Mouse (Mus musculus) CH12.LX (cell line): ENCODE measurements at regions not wholly inside any gene's neighbourhood (a gene's known extent, or its start where the extent isn't known, plus 50 kb on each side); places are given as distances from the start of the nearest gene placed in this dataset.

Source experiments
- DNase-seq: peaks from one replicate; pipeline ENCODE4 v3.0.0-alpha.2; 2013; ENCODE audit errors: extremely low read depth
- H3K27ac ChIP-seq: 2 replicates; pipeline ENCODE4 v1.5.1; 2012; ENCODE audit warnings: low read depth, mild to moderate bottlenecking, control low read depth, moderate library complexity; ENCODE audit not compliant: insufficient read depth
- H3K27me3 ChIP-seq: replicated peaks from 2 replicates; pipeline ENCODE3; 2012; ENCODE audit warnings: inconsistent platforms
- H3K36me3 ChIP-seq, 2 experiments: replicated peaks in 1 of 2; 2 replicates each; pipeline versions ENCODE3 to v1.6.1; 2012; ENCODE audit warnings: inconsistent platforms in 1 of 2, low read length in 1 of 2, mild to moderate bottlenecking in 1 of 2, mixed read lengths in 1 of 2, moderate library complexity in 1 of 2; ENCODE audit not compliant: control insufficient read depth in 1 of 2, insufficient read depth in 1 of 2
- H3K4me1 ChIP-seq, 2 experiments: 2 replicates each; pipeline ENCODE4 v1.6.1; 2012; ENCODE audit warnings: inconsistent platforms in 1 of 2, moderate library complexity in 1 of 2; ENCODE audit not compliant: insufficient read depth in 2 of 2, control insufficient read depth in 1 of 2
- H3K4me2 ChIP-seq: 2 replicates; pipeline ENCODE4 v1.6.1; 2012; ENCODE audit warnings: low read depth, mild to moderate bottlenecking, control low read depth; ENCODE audit not compliant: poor library complexity, insufficient read depth, severe bottlenecking
- H3K4me3 ChIP-seq, 3 experiments: fragments of 150-350 bp in 1 of 3; sonication (generic) in 1 of 3; replicated peaks in 1 of 3; 2 replicates each; pipeline versions ENCODE3 to v1.5.1; 2011 to 2012; ENCODE audit warnings: low read depth in 2 of 3, low read length in 2 of 3, mild to moderate bottlenecking in 2 of 3, moderate library complexity in 2 of 3, control low read depth in 1 of 3, improper control_type of control experiment in 1 of 3, inconsistent platforms in 1 of 3, mixed read lengths in 1 of 3; ENCODE audit not compliant: poor library complexity in 1 of 3
- H3K79me2 ChIP-seq: replicated peaks from 2 replicates; pipeline ENCODE4 v1.6.1; 2012; ENCODE audit warnings: mild to moderate bottlenecking, moderate library complexity; ENCODE audit not compliant: control insufficient read depth, poor library complexity, insufficient read depth, severe bottlenecking; ENCODE audit errors: extremely low read depth
- H3K9ac ChIP-seq: 2 replicates; pipeline ENCODE4 v1.6.1; 2012; ENCODE audit warnings: low read depth, mild to moderate bottlenecking, control low read depth, moderate library complexity; ENCODE audit not compliant: insufficient read depth
- H3K9me3 ChIP-seq: replicated peaks from 2 replicates; pipeline ENCODE3; 2012; ENCODE audit warnings: low read length, inconsistent platforms, mixed read lengths
- BHLHE40 ChIP-seq: IDR thresholded peaks from 2 replicates; pipeline ENCODE4 v1.6.1; 2011; ENCODE audit warnings: mild to moderate bottlenecking, low read depth, low read length, improper control_type of control experiment
- CHD2 ChIP-seq: IDR thresholded peaks from 2 replicates; pipeline ENCODE4 v1.6.1; 2011; ENCODE audit warnings: low read length, improper control_type of control experiment
- CTCF ChIP-seq, 2 experiments: IDR thresholded peaks in 1 of 2; conservative IDR thresholded peaks in 1 of 2; 2 replicates each; pipeline ENCODE4 v1.5.1; 2011 to 2012; ENCODE audit warnings: low read depth in 2 of 2, low read length in 2 of 2, improper control_type of control experiment in 1 of 2, inconsistent platforms in 1 of 2, mild to moderate bottlenecking in 1 of 2, moderate library complexity in 1 of 2
- EP300 ChIP-seq: IDR thresholded peaks from 2 replicates; pipeline ENCODE4 v1.6.1; 2011; ENCODE audit warnings: low read length, improper control_type of control experiment
- IRF4 ChIP-seq: IDR thresholded peaks from 2 replicates; pipeline ENCODE4 v1.6.1; 2014; ENCODE audit warnings: low read depth, mild to moderate bottlenecking, inconsistent platforms, low read length, improper control_type of control experiment
- JUND ChIP-seq: conservative IDR thresholded peaks from 2 replicates; pipeline ENCODE4 v1.6.1; 2011; ENCODE audit warnings: low read depth, low read length, improper control_type of control experiment
- KAT2A ChIP-seq: IDR thresholded peaks from 2 replicates; pipeline ENCODE4 v1.6.1; 2012; ENCODE audit warnings: low read length, improper control_type of control experiment, inconsistent platforms; ENCODE audit not compliant: insufficient replicate concordance
- MAZ ChIP-seq: IDR thresholded peaks from 2 replicates; pipeline ENCODE4 v1.6.1; 2012; ENCODE audit warnings: low read depth, mild to moderate bottlenecking, inconsistent platforms, low read length, improper control_type of control experiment, moderate library complexity
- MEF2A ChIP-seq: IDR thresholded peaks from 2 replicates; pipeline ENCODE4 v1.6.1; 2014; ENCODE audit warnings: low read depth, mild to moderate bottlenecking, inconsistent platforms, low read length, improper control_type of control experiment, borderline replicate concordance
- NRF1 ChIP-seq: IDR thresholded peaks from 2 replicates; pipeline ENCODE4 v1.6.1; 2014; ENCODE audit warnings: low read depth, mild to moderate bottlenecking, inconsistent platforms, low read length, improper control_type of control experiment, moderate library complexity
- PAX5 ChIP-seq: IDR thresholded peaks from 2 replicates; pipeline ENCODE4 v1.6.1; 2012; ENCODE audit warnings: low read length, inconsistent platforms, mixed read lengths
- POLR2AphosphoS2 ChIP-seq: IDR thresholded peaks from 2 replicates; pipeline ENCODE4 v1.6.1; 2011; ENCODE audit warnings: low read depth, low read length, improper control_type of control experiment
- SIN3A ChIP-seq: IDR thresholded peaks from 2 replicates; pipeline ENCODE4 v1.6.1; 2012; ENCODE audit warnings: low read length, improper control_type of control experiment, inconsistent platforms
- TBP ChIP-seq: conservative IDR thresholded peaks from 2 replicates; pipeline ENCODE4 v1.6.1; 2011; ENCODE audit warnings: low read depth, low read length, improper control_type of control experiment
- USF1 ChIP-seq: IDR thresholded peaks from 2 replicates; pipeline ENCODE4 v1.6.1; 2014; ENCODE audit warnings: low read depth, mild to moderate bottlenecking, inconsistent platforms, low read length, improper control_type of control experiment
- ZKSCAN1 ChIP-seq: IDR thresholded peaks from 2 replicates; pipeline ENCODE4 v1.6.1; 2012; ENCODE audit warnings: low read depth, inconsistent platforms, low read length, improper control_type of control experiment, borderline replicate concordance
- dilution Hi-C: fragments of 300-500 bp; cut with MboI; formaldehyde crosslinking; loops from 2 replicates; pipeline ENCODE4 v1.14.3; 2020; ENCODE audit warnings: low sequenced_read_pairs; ENCODE audit not compliant: extremely low pct_unique_long_range_greater_than_20kb, extremely low pct_ligation_motif_present
- in situ Hi-C: fragments of 300-500 bp; cut with MboI; formaldehyde crosslinking; loops from 3 replicates; pipeline ENCODE4 v1.14.3; 2019; ENCODE audit warnings: low sequenced_read_pairs, low pct_ligation_motif_present, low pct_unique_long_range_greater_than_20kb, mixed read lengths

DNA sequence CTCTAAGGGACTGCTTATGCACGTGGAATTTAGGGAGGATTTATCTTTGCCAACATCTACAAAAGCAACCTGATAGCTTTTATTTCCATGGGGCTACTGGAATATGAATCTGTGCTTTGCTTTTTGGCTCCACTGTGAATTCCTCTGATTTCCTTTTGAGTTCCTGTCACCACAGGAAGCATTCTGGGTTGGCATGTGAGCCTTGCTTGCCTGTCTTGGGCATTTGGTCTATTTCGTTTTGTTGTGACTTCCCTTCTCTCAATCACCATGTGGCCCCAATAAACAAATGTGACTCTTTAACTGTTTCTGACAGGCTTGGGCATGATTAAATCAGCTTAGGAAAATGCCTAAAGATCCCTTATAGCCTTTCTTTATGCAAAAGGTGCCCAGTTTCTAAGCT lies 867.8 kb upstream of the Jmjd1c start:
- Histone ChIP-seq H3K79me2 (no peaks in the 10 kb centered on the region), H3K4me1 (no peaks in the 10 kb centered on the region), H3K4me2 (no peak overlapping the region), H3K27ac (no peak overlapping the region), H3K36me3 (no peaks in the 10 kb centered on the region), H3K9ac (no peak overlapping the region), H3K9me3 (no peaks in the 10 kb centered on the region), H3K27me3 (no peaks in the 10 kb centered on the region), H3K4me3 (no peak overlapping the region)
- no peak for DNase-seq
- no peak for TF ChIP-seq CTCF (conservative IDR thresholded peaks at IDR 0.05 in 1 of 2, IDR thresholded peaks at IDR 0.05 in 1 of 2; ENCODE audit: low read depth in 2 of 2, low read length in 2 of 2)
- no peak for TF ChIP-seq EP300
- TF ChIP-seq BHLHE40, result no peak
- TF ChIP-seq SIN3A, result no peak
- in situ Hi-C loops, result no loop called here
- dilution Hi-C loops, result no loop called here

DNA sequence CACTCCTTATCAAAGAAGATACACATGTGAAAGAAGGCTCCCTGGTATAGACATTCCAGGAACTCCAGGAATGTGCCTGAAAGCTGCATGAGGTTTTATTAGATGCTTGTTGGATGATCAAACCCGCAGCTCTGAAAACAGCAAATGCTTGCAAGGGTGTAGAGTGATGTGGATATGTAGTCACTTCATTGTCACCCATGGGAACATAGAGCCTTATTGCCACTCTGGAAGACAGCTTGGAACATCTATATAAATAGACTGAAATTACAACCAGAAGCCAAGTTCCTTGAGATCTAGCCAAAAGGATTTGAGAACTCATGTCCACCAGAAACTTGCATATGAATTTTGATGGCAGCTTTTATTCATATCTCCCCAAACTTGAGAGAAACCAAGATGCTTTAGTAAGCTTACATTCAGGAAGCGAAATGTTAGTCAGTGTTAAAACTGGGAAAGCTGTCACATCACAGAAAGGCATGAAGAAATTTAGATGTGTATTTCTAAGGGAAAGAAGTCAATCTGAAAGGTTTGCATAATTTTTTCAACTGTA lies 861.5 kb upstream of the Jmjd1c start:
- no peak for DNase-seq
- no peaks in the 10 kb centered on the region for H3K4me1 ChIP-seq
- H3K4me2 ChIP-seq, result no peak overlapping the region
- no peak overlapping the region for H3K27ac ChIP-seq
- TF ChIP-seq JUND (no peak), TBP (no peak), IRF4 (no peak), CHD2 (no peak), KAT2A (no peak), NRF1 (no peak), PAX5 (no peak), POLR2AphosphoS2 (no peak), USF1 (no peak)
- dilution Hi-C loops, result no loop called here
- H3K27me3 ChIP-seq, result no peaks in the 10 kb centered on the region
- no peaks in the 10 kb centered on the region for H3K9me3 ChIP-seq
- H3K36me3 ChIP-seq, result no peaks in the 10 kb centered on the region
- in situ Hi-C loops, result no loop called here
- no peaks in the 10 kb centered on the region for H3K79me2 ChIP-seq
- H3K9ac ChIP-seq, result no peak overlapping the region
- no peak overlapping the region for H3K4me3 ChIP-seq

DNA sequence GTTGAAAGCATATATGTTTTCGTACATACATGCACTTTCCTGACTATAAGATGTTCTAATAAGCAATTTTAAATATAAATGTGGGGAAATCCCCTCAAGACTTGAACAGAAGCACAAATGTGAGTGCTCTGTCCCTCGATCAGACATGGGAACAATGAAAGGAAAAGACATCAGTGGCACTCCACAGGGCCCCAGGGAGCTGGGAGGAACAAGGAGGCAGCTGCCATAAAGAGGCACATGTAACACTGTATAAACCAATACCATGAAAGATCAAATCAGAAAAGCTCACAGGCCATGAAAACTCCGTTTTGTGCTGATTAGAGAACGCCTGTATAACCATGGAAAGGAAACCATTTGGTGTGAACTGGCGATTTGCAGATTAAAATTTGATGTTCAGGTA lies 839.5 kb upstream of the Jmjd1c start:
- dilution Hi-C loops, result no loop called here
- H3K79me2 ChIP-seq, result no peaks in the 10 kb centered on the region
- H3K4me1 ChIP-seq, result no peaks in the 10 kb centered on the region
- H3K9ac ChIP-seq, result no peak overlapping the region
- in situ Hi-C loops, result no loop called here
- H3K9me3 ChIP-seq, result peaks cover 2% of the 10 kb centered on the region
- H3K4me3 ChIP-seq, result no peak overlapping the region
- no peaks in the 10 kb centered on the region for H3K27me3 ChIP-seq
- no peak overlapping the region for H3K4me2 ChIP-seq
- no peaks in the 10 kb centered on the region for H3K36me3 ChIP-seq
- DNase-seq, result no peak
- TF ChIP-seq ZKSCAN1, result no peak
- TF ChIP-seq CTCF (conservative IDR thresholded peaks at IDR 0.05 in 1 of 2, IDR thresholded peaks at IDR 0.05 in 1 of 2; ENCODE audit: low read depth in 2 of 2, low read length in 2 of 2), result no peak
- no peak for TF ChIP-seq PAX5
- TF ChIP-seq MEF2A, result no peak
- no peak for TF ChIP-seq KAT2A
- TF ChIP-seq MAZ, result no peak
- TF ChIP-seq, all 38 proteins: peak for 0
- no peak overlapping the region for H3K27ac ChIP-seq
